ENCODE assay signal across 9 mouse cellular contexts in genomic region chr7:116531311-116531710, GRCm38 (mm10). TPM values are rescaled to one million over a fixed set of nuclear protein-coding genes. Genes with fewer than 3 reads are reported as not detected.
DNase-seq lines count a peak whose midpoint lies in the region; ATAC-seq and TF ChIP-seq lines count a peak whose summit lies in the region.
"Had no signal": no experiment of that assay in that cellular context is flagged by ENCODE, and none has a peak within 500 bp of the region (broad histone marks: within the 10 kb centered on the region; RNA-seq: fewer than 3 reads in every experiment).

No protein-coding gene starts in this region.

- no peak overlapping the region for H3K9ac ChIP-seq in liver, adult 2 months (ENCODE audit: low read depth, low read length)
- H3K9ac ChIP-seq in lung, embryonic 15.5 days: no peak overlapping the region
- H3K9ac ChIP-seq: embryonic facial prominence, embryonic 13.5 days had no signal

- peak; percentile 37 for DNase-seq in liver, adult 2 months (ENCODE audit: extremely low read depth, low read depth, low spot score)
- no peak for DNase-seq in liver
- peak; percentile 16 for DNase-seq in cerebellum, adult 11-12 months
- peak; percentile 62 for DNase-seq in forelimb bud, embryonic 11.5 days (ENCODE audit: low read depth, low spot score)
- DNase-seq in kidney, adult 9 months: peak; percentile 58
- peak; percentile 81 for DNase-seq in retina, postnatal 1 day
- no peak for DNase-seq in thymus, postnatal 10 days (ENCODE audit: low spot score in 2 of 2)

- H3K4me3 ChIP-seq in liver, adult 2 months (ENCODE audit: insufficient read depth, low read depth, low read length): no peak overlapping the region
- no peak overlapping the region for H3K4me3 ChIP-seq in lung, embryonic 15.5 days
- H3K4me3 ChIP-seq: embryonic facial prominence, embryonic 13.5 days had no signal

- H3K4me1 ChIP-seq in liver, adult 2 months (ENCODE audit: control insufficient read depth, insufficient read depth, low read length): no peaks in the 10 kb centered on the region
- no peaks in the 10 kb centered on the region for H3K4me1 ChIP-seq in lung, embryonic 15.5 days
- H3K4me1 ChIP-seq: embryonic facial prominence, embryonic 13.5 days had no signal

- TF ChIP-seq CTCF in liver, adult 2 months (IDR thresholded peaks at IDR 0.05; ENCODE audit: low read depth, low read length): peak; percentile 31

- H3K36me3 ChIP-seq in liver, adult 2 months (ENCODE audit: control insufficient read depth, insufficient read depth, low read length): peaks cover 14% of the 10 kb centered on the region; the same call in 1 of the 2 replicates
- H3K36me3 ChIP-seq in lung, embryonic 15.5 days: peaks cover 25% of the 10 kb centered on the region; the same call in 1 of the 2 replicates

- no peak for TF ChIP-seq POLR2A in liver, adult 2 months (IDR thresholded peaks at IDR 0.05; ENCODE audit: extremely low read depth, insufficient read depth, low read length)

- no peaks in the 10 kb centered on the region for H3K79me2 ChIP-seq in liver, adult 2 months (ENCODE audit: control insufficient read depth, insufficient read depth, low read length)

- peak; percentile 73 for ATAC-seq in lung, embryonic 15.5 days (ENCODE audit: borderline replicate concordance, extremely low read depth, low FRiP score, low TSS enrichment)

- H3K27ac ChIP-seq in liver, adult 2 months (replicated peaks; ENCODE audit: insufficient read depth, low read depth, low read length): no peak overlapping the region
- H3K27ac ChIP-seq in lung, embryonic 15.5 days: no peak overlapping the region
- H3K27ac ChIP-seq: embryonic facial prominence, embryonic 13.5 days had no signal

- 81% methylated on average over 4 of the region's 4 CpGs for WGBS in liver, adult 2 months
- WGBS in lung, embryonic 15.5 days: 73% methylated on average over 4 of the region's 4 CpGs

- no peak overlapping the region for H3K4me2 ChIP-seq in lung, embryonic 15.5 days
- H3K4me2 ChIP-seq: embryonic facial prominence, embryonic 13.5 days had no signal

- no peaks in the 10 kb centered on the region for H3K27me3 ChIP-seq in liver, adult 2 months (ENCODE audit: control insufficient read depth, insufficient read depth, low read length)
- H3K27me3 ChIP-seq in lung, embryonic 15.5 days: no peaks in the 10 kb centered on the region
- H3K27me3 ChIP-seq: embryonic facial prominence, embryonic 13.5 days had no signal

- no peaks in the 10 kb centered on the region for H3K9me3 ChIP-seq in lung, embryonic 15.5 days
- H3K9me3 ChIP-seq: embryonic facial prominence, embryonic 13.5 days had no signal

RNA-seq across cellular contexts. Expression of gene Nucb2, which starts 27.1 kb away (rescaled TPM):
- total RNA-seq in liver, adult 2 months (2014; rRNA removed): 4.7 and 5.5 TPM in 2 replicates
- polyA plus RNA-seq in liver, adult 2 months (2012; rRNA removed): 0.36 and 0.65 TPM in 2 replicates
- 18.2 and 19.0 TPM in 2 replicates for polyA plus RNA-seq in lung, embryonic 15.5 days (2015; fragmentation: Nextera tagmentation; extraction: Ambion mirVana)

Comparison
In these comparisons a context has a peak if more than half of its experiments do, and no peak if none do; other contexts are left out.
1. DNase-seq: peak in liver, adult 2 months (single experiment), cerebellum, adult 11-12 months (single experiment), forelimb bud, embryonic 11.5 days (single experiment), kidney, adult 9 months (single experiment) and retina, postnatal 1 day (single experiment); none in liver (single experiment) and thymus, postnatal 10 days (0 of 2).
2. RNA of gene Nucb2, which starts 27.1 kb away (polyA plus RNA-seq): 18.2 to 19.0 TPM in lung, embryonic 15.5 days; 0.36 to 0.65 TPM in liver, adult 2 months; every median in the first group is over 10 times any median in the second.